Mouse (Mus musculus): ENCODE measurements at regions not wholly inside any gene's neighbourhood (a gene's known extent, or its start where the extent isn't known, plus 50 kb on each side); places are given as distances from the start of the nearest gene placed in this dataset.

GRCm38 (mm10) chr11:24247285-24247684, 169.4 kb downstream of the Bcl11a start:
- Histone ChIP-seq H3K36me3 (ENCODE audit: control insufficient read depth, insufficient read depth, low read length) (no peaks in the 10 kb centered on the region), H3K27ac (ENCODE audit: low read length) (no peak overlapping the region), H3K27me3 (ENCODE audit: control insufficient read depth, insufficient read depth, low read depth, low read length) (no peaks in the 10 kb centered on the region), H3K4me1 (ENCODE audit: control insufficient read depth, insufficient read depth, low read length) (peaks cover 3% of the 10 kb centered on the region; the same call in 1 of the 2 replicates), H3K9me3 (replicated peaks; ENCODE audit: control insufficient read depth, low read length, poor library complexity, severe bottlenecking) (no peaks in the 10 kb centered on the region), H3K4me2 (ENCODE audit: low read length) (no peak overlapping the region), H3K9ac (ENCODE audit: low read depth, low read length) (no peak overlapping the region), H3K4me3 (ENCODE audit: low read depth, low read length) (no peak overlapping the region)
- 94% methylated on average over 4 of the region's 4 CpGs for WGBS
- ATAC-seq = no peak

- Histone ChIP-seq H3K36me3 (ENCODE audit: control insufficient read depth, insufficient read depth, low read length) (no peaks in the 10 kb centered on the region), H3K4me1 (ENCODE audit: control insufficient read depth, insufficient read depth, low read length) (peaks cover 3% of the 10 kb centered on the region; the same call in 1 of the 2 replicates), H3K27ac (ENCODE audit: low read length) (no peak overlapping the region), H3K4me3 (ENCODE audit: low read depth, low read length) (no peak overlapping the region), H3K4me2 (ENCODE audit: low read length) (no peak overlapping the region), H3K9ac (ENCODE audit: low read depth, low read length) (no peak overlapping the region), H3K9me3 (replicated peaks; ENCODE audit: control insufficient read depth, low read length, poor library complexity, severe bottlenecking) (no peaks in the 10 kb centered on the region), H3K27me3 (ENCODE audit: control insufficient read depth, insufficient read depth, low read depth, low read length) (no peaks in the 10 kb centered on the region)
- ATAC-seq = 0 out of 2 replicates have a peak, but pooled peaks have one; percentile 40
- 43% methylated on average over 5 of the region's 5 CpGs for WGBS
These were observed 173.7 kb downstream of the Bcl11a start for GRCm38 (mm10) chr11:24251516-24251915.

DNA sequence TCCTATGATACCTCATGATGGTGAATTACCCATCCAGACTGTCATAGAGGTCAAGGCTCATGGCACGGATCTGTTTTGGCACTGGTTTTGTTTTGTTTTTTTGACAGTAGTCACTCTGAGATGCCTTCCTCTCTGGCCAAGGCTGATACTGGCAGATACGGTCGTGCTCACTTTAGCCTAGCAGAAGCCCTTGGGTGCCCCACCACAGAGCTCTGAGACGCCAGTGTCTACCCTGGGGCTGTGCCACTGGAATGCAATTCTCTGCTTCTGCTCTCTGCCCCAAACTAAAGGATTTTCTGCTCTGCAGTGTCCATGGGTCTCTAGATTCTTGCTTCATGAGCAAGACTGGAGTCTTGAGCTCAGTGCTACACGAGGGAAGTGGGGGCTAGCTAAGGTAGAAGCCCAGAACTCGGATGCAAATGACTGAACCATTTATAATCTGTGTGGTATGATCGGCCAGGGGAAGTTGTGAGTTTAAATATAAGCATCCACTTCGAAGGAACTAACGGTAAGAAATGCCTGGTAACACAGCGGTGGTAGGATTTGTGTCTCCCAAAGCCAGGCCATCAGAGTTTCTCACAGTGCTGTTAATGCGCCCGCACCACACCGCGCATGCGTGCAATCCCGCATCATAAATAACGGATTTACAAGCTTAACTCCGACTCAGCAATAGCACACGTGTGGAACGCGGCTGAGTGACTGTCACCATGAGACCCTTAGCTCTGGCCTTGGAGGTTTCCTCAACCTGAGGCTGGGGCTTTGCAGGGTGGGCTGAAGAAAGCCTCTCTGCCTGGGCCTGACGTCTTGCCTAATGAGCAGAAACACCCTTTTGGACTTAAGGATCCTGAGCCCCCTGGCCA, 177.6 kb downstream of the Bcl11a start:
- no peaks in the 10 kb centered on the region for H3K36me3 ChIP-seq (ENCODE audit: control insufficient read depth, insufficient read depth, low read length)
- whole genome bisulfite sequencing = 86% methylated on average over 22 of the region's 22 CpGs
- no peak overlapping the region for H3K27ac ChIP-seq (ENCODE audit: low read length)
- H3K9me3 ChIP-seq (replicated peaks; ENCODE audit: control insufficient read depth, low read length, poor library complexity, severe bottlenecking) = no peaks in the 10 kb centered on the region
- H3K4me3 ChIP-seq (ENCODE audit: low read depth, low read length) = no peak overlapping the region
- no peak for ATAC-seq
- no peaks in the 10 kb centered on the region for H3K27me3 ChIP-seq (ENCODE audit: control insufficient read depth, insufficient read depth, low read depth, low read length)
- no peaks in the 10 kb centered on the region for H3K4me1 ChIP-seq (ENCODE audit: control insufficient read depth, insufficient read depth, low read length)
- no peak overlapping the region for H3K9ac ChIP-seq (ENCODE audit: low read depth, low read length)
- no peak overlapping the region for H3K4me2 ChIP-seq (ENCODE audit: low read length)

- H3K9me3 ChIP-seq (replicated peaks; ENCODE audit: control insufficient read depth, low read length, poor library complexity, severe bottlenecking) = no peaks in the 10 kb centered on the region
- no peak overlapping the region for H3K27ac ChIP-seq (ENCODE audit: low read length)
- no peak for ATAC-seq
- H3K4me3 ChIP-seq (ENCODE audit: low read depth, low read length) = no peak overlapping the region
- no peaks in the 10 kb centered on the region for H3K36me3 ChIP-seq (ENCODE audit: control insufficient read depth, insufficient read depth, low read length)
- H3K4me2 ChIP-seq (ENCODE audit: low read length) = no peak overlapping the region
- H3K27me3 ChIP-seq (ENCODE audit: control insufficient read depth, insufficient read depth, low read depth, low read length) = no peaks in the 10 kb centered on the region
- no peak overlapping the region for H3K9ac ChIP-seq (ENCODE audit: low read depth, low read length)
- no peaks in the 10 kb centered on the region for H3K4me1 ChIP-seq (ENCODE audit: control insufficient read depth, insufficient read depth, low read length)
These were observed 179.9 kb downstream of the Bcl11a start for GRCm38 (mm10) chr11:24257741-24258140.

DNA sequence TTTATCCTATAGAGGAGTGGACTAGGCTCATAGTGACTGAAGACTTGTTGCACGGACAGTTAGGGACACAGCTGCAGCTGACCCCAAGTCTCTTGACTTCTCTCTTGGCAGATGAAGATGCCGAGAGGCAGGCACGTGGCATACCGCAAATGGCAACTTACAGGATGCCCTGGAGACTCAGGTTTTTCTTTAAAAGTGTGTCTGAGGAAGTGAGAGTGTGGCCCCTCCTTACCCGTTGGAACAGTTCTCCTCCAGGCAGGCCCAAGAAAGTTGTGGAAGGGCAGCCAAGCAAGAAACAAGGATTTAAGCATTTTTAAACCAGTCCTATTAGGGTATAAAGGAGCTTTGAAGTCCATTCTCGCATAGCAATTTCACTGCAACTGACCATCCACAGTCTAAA, 180.5 kb downstream of the Bcl11a start:
- Histone ChIP-seq H3K27me3 (ENCODE audit: control insufficient read depth, insufficient read depth, low read depth, low read length) (no peaks in the 10 kb centered on the region), H3K9ac (ENCODE audit: low read depth, low read length) (no peak overlapping the region), H3K4me3 (ENCODE audit: low read depth, low read length) (no peak overlapping the region), H3K27ac (ENCODE audit: low read length) (no peak overlapping the region), H3K4me2 (ENCODE audit: low read length) (no peak overlapping the region), H3K9me3 (replicated peaks; ENCODE audit: control insufficient read depth, low read length, poor library complexity, severe bottlenecking) (no peaks in the 10 kb centered on the region), H3K4me1 (ENCODE audit: control insufficient read depth, insufficient read depth, low read length) (no peaks in the 10 kb centered on the region), H3K36me3 (ENCODE audit: control insufficient read depth, insufficient read depth, low read length) (no peaks in the 10 kb centered on the region)
- ATAC-seq = no peak
- WGBS = 73% methylated on average over 6 of the region's 6 CpGs

DNA sequence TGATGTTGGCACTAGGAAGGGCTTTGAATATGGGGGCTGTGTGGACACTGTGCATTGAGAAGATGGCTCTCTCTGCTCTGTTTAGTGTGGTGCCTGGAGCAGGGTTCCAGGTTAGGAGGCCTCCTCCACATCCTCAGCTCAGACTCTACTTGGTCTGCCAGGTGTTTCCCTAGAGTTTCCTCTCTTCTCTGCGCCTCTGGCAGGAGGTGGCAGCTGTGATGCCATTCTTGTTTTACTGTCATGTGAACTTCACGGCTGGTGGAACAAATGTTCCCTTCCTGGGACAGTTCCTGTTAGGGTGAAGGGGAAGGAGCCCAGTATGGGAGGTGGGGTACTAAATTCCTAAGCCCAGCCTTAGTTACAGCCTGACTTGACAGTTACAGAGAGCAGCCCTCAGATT, 181.8 kb downstream of the Bcl11a start:
- Histone ChIP-seq H3K27ac (ENCODE audit: low read length) (no peak overlapping the region), H3K4me2 (ENCODE audit: low read length) (no peak overlapping the region), H3K4me1 (ENCODE audit: control insufficient read depth, insufficient read depth, low read length) (no peaks in the 10 kb centered on the region), H3K9ac (ENCODE audit: low read depth, low read length) (no peak overlapping the region), H3K4me3 (ENCODE audit: low read depth, low read length) (no peak overlapping the region), H3K36me3 (ENCODE audit: control insufficient read depth, insufficient read depth, low read length) (no peaks in the 10 kb centered on the region), H3K27me3 (ENCODE audit: control insufficient read depth, insufficient read depth, low read depth, low read length) (no peaks in the 10 kb centered on the region), H3K9me3 (replicated peaks; ENCODE audit: control insufficient read depth, low read length, poor library complexity, severe bottlenecking) (no peaks in the 10 kb centered on the region)
- no peak for ATAC-seq
- 77% methylated on average over 2 of the region's 2 CpGs for WGBS

DNA sequence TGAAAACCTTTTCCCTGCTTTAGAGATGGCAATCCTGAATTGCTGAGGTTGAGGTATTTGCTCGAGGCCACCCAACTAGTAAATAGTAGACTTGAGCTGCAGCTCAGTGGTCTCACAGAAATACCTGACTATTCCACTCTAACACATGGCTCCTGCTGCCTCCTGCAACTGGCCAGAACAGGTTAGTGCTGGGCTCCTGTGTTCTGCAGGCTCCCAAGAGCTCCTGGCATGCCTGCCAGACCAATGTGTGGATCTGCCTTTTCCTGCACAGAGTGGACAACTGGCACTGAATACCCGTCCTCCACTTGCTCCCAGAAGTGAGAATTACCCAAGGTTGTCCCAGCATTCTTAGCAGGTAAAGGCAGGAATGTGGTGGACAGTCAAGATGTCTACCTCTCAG, 191.2 kb downstream of the Bcl11a start:
- no peak for ATAC-seq
- Histone ChIP-seq H3K9ac (ENCODE audit: low read depth, low read length) (no peak overlapping the region), H3K36me3 (ENCODE audit: control insufficient read depth, insufficient read depth, low read length) (no peaks in the 10 kb centered on the region), H3K4me1 (ENCODE audit: control insufficient read depth, insufficient read depth, low read length) (no peaks in the 10 kb centered on the region), H3K27ac (ENCODE audit: low read length) (no peak overlapping the region), H3K9me3 (replicated peaks; ENCODE audit: control insufficient read depth, low read length, poor library complexity, severe bottlenecking) (no peaks in the 10 kb centered on the region), H3K4me3 (ENCODE audit: low read depth, low read length) (no peak overlapping the region), H3K4me2 (ENCODE audit: low read length) (no peak overlapping the region), H3K27me3 (ENCODE audit: control insufficient read depth, insufficient read depth, low read depth, low read length) (no peaks in the 10 kb centered on the region)
- 82% methylated on average over 2 of the region's 2 CpGs for WGBS

GRCm38 (mm10) chr11:24281628-24282027, 203.8 kb downstream of the Bcl11a start:
- no peak for ATAC-seq
- no peaks in the 10 kb centered on the region for H3K36me3 ChIP-seq (ENCODE audit: control insufficient read depth, insufficient read depth, low read length)
- H3K27me3 ChIP-seq (ENCODE audit: control insufficient read depth, insufficient read depth, low read depth, low read length) = no peaks in the 10 kb centered on the region
- H3K4me3 ChIP-seq (ENCODE audit: low read depth, low read length) = no peak overlapping the region
- no peak overlapping the region for H3K4me2 ChIP-seq (ENCODE audit: low read length)
- H3K4me1 ChIP-seq (ENCODE audit: control insufficient read depth, insufficient read depth, low read length) = peaks cover 21% of the 10 kb centered on the region
- WGBS = 89% methylated on average over 5 of the region's 5 CpGs
- H3K9ac ChIP-seq (ENCODE audit: low read depth, low read length) = no peak overlapping the region
- no peak overlapping the region for H3K27ac ChIP-seq (ENCODE audit: low read length)
- H3K9me3 ChIP-seq (replicated peaks; ENCODE audit: control insufficient read depth, low read length, poor library complexity, severe bottlenecking) = no peaks in the 10 kb centered on the region

- no peaks in the 10 kb centered on the region for H3K9me3 ChIP-seq (replicated peaks; ENCODE audit: control insufficient read depth, low read length, poor library complexity, severe bottlenecking)
- H3K4me3 ChIP-seq (ENCODE audit: low read depth, low read length) = no peak overlapping the region
- ATAC-seq = peak; percentile 73
- H3K9ac ChIP-seq (ENCODE audit: low read depth, low read length) = peak overlapping the region; percentile 39
- H3K27ac ChIP-seq (ENCODE audit: low read length) = peak overlapping the region; percentile 25; the same call in 1 of the 2 replicates
- 15% methylated on average over 9 of the region's 9 CpGs for WGBS
- H3K4me1 ChIP-seq (ENCODE audit: control insufficient read depth, insufficient read depth, low read length) = peaks cover 25% of the 10 kb centered on the region
- no peaks in the 10 kb centered on the region for H3K36me3 ChIP-seq (ENCODE audit: control insufficient read depth, insufficient read depth, low read length)
- H3K27me3 ChIP-seq (ENCODE audit: control insufficient read depth, insufficient read depth, low read depth, low read length) = no peaks in the 10 kb centered on the region
- peak overlapping the region; percentile 38 for H3K4me2 ChIP-seq (ENCODE audit: low read length)
These were observed 204.7 kb downstream of the Bcl11a start for GRCm38 (mm10) chr11:24282556-24282955.
